Mouse (Mus musculus) WW6 (cell line): ENCODE data around the gene Aifm3.

ENCODE experiments used
- DNase-seq: peaks from one replicate; pipeline ENCODE4 v3.0.0-alpha.2; 2013; ENCODE audit warnings: low read depth, low spot score

The Aifm3 gene

GRCm38 (mm10) chr16:17489469-17490111 lies at the start of gene Aifm3:
Gene Aifm3 (plus strand): TSS chr16:17489611.
- no peak for DNase-seq

GRCm38 (mm10) chr16:17451541-17452372 lies 37.7 kb upstream of the Aifm3 start, which contains the start of gene Crkl:
Gene Crkl (plus strand): TSS chr16:17451987.
- peak; percentile 94 for DNase-seq

- DNase-seq, result no peak
Measured at GRCm38 (mm10) chr16:17452373-17452715, 37.1 kb upstream of the Aifm3 start.

GRCm38 (mm10) chr16:17456901-17457300 lies 32.5 kb upstream of the Aifm3 start:
- no peak for DNase-seq

- no peak for DNase-seq
Measured at GRCm38 (mm10) chr16:17460254-17460653, 29.2 kb upstream of the Aifm3 start.

- DNase-seq, result no peak
Measured at GRCm38 (mm10) chr16:17461596-17461995, 27.8 kb upstream of the Aifm3 start.

- DNase-seq, result no peak
Measured at GRCm38 (mm10) chr16:17463184-17463583, 26.2 kb upstream of the Aifm3 start.

- DNase-seq, result no peak
Measured at GRCm38 (mm10) chr16:17466875-17467663, 22.3 kb upstream of the Aifm3 start.

GRCm38 (mm10) chr16:17472498-17472897 lies 16.9 kb upstream of the Aifm3 start:
- no peak for DNase-seq

GRCm38 (mm10) chr16:17474091-17474490 lies 15.3 kb upstream of the Aifm3 start:
- DNase-seq, result no peak

GRCm38 (mm10) chr16:17474761-17475160 lies 14.7 kb upstream of the Aifm3 start:
- DNase-seq, result no peak

GRCm38 (mm10) chr16:17475326-17475725 lies 14.1 kb upstream of the Aifm3 start:
- no peak for DNase-seq

- no peak for DNase-seq
Measured at GRCm38 (mm10) chr16:17478331-17478943, 11.0 kb upstream of the Aifm3 start.

- no peak for DNase-seq
Measured at GRCm38 (mm10) chr16:17481465-17481864, 7.9 kb upstream of the Aifm3 start.

GRCm38 (mm10) chr16:17486505-17486904 lies 2.9 kb upstream of the Aifm3 start:
- no peak for DNase-seq

GRCm38 (mm10) chr16:17488478-17489468 lies 638 bp upstream of the Aifm3 start:
- no peak for DNase-seq

GRCm38 (mm10) chr16:17491154-17491553 lies 1.7 kb downstream of the Aifm3 start:
- DNase-seq, result no peak

GRCm38 (mm10) chr16:17491896-17492561 lies 2.6 kb downstream of the Aifm3 start:
- DNase-seq, result no peak

GRCm38 (mm10) chr16:17496499-17497305 lies 7.3 kb downstream of the Aifm3 start:
- DNase-seq, result no peak
